Mouse (Mus musculus): ENCODE data around the gene Spats1.
"Not testable (repeated sequence)": the region's sequence is repeated elsewhere in the genome, so short reads cannot be mapped to it uniquely, and the experiment has no call there.

Gene Spats1

GRCm38 (mm10) chr17:45434262-45434590, 41.0 kb downstream of the Spats1 start:
- DNase-seq, result no peak

- DNase-seq, result peak; percentile 99
Observed at GRCm38 (mm10) chr17:45433419-45434261, 41.6 kb downstream of the Spats1 start, which contains the start of gene Cdc5l. Gene Cdc5l (minus strand): TSS chr17:45433737.

GRCm38 (mm10) chr17:45432706-45433398, 42.4 kb downstream of the Spats1 start:
- no peak for DNase-seq

GRCm38 (mm10) chr17:45432007-45432406, 43.2 kb downstream of the Spats1 start:
- no peak for DNase-seq

- no peak for DNase-seq
Observed at GRCm38 (mm10) chr17:45417387-45417786, 57.8 kb downstream of the Spats1 start.

- not testable (repeated sequence) for DNase-seq
Observed at GRCm38 (mm10) chr17:45411617-45412016, 63.6 kb downstream of the Spats1 start.

GRCm38 (mm10) chr17:45408719-45409118, 66.5 kb downstream of the Spats1 start:
- DNase-seq, result no peak

- DNase-seq, result no peak
Observed at GRCm38 (mm10) chr17:45406281-45406680, 68.9 kb downstream of the Spats1 start.

- peak; percentile 68 for DNase-seq
Observed at GRCm38 (mm10) chr17:45403207-45403606, 72.0 kb downstream of the Spats1 start.

- DNase-seq, result peak; percentile 12
Observed at GRCm38 (mm10) chr17:45402601-45403000, 72.6 kb downstream of the Spats1 start.

- peak; percentile 23 for DNase-seq
Observed at GRCm38 (mm10) chr17:45402126-45402525, 73.1 kb downstream of the Spats1 start.

GRCm38 (mm10) chr17:45401126-45401905, 73.9 kb downstream of the Spats1 start:
- DNase-seq, result no peak

GRCm38 (mm10) chr17:45398021-45398420, 77.2 kb downstream of the Spats1 start:
- no peak for DNase-seq

- DNase-seq, result no peak
Observed at GRCm38 (mm10) chr17:45397541-45397940, 77.7 kb downstream of the Spats1 start.

GRCm38 (mm10) chr17:45394612-45395011, 80.6 kb downstream of the Spats1 start:
- no peak for DNase-seq

GRCm38 (mm10) chr17:45393765-45394164, 81.5 kb downstream of the Spats1 start:
- no peak for DNase-seq

All from kidney, postnatal 14 days (tissue).